Mouse (Mus musculus) splenic B cell, adult 2 months (primary cell): ENCODE results near the gene Olfr930.

Source experiments
- DNase-seq: peaks from one replicate; pipeline ENCODE4 v3.0.0-alpha.2; 2011; ENCODE audit warnings: low read depth, low spot score
- H3K27me3 ChIP-seq: 2 replicates; pipeline ENCODE4 v1.6.1; 2012; ENCODE audit warnings: mild to moderate bottlenecking, low read length, moderate library complexity, mixed read lengths; ENCODE audit not compliant: control insufficient read depth, poor library complexity, insufficient read depth, severe bottlenecking
- H3K36me3 ChIP-seq: 2 replicates; pipeline ENCODE4 v1.6.1; 2012; ENCODE audit warnings: mild to moderate bottlenecking, low read length, moderate library complexity, mixed read lengths; ENCODE audit not compliant: control insufficient read depth, poor library complexity, insufficient read depth, severe bottlenecking

Gene Olfr930

DNA sequence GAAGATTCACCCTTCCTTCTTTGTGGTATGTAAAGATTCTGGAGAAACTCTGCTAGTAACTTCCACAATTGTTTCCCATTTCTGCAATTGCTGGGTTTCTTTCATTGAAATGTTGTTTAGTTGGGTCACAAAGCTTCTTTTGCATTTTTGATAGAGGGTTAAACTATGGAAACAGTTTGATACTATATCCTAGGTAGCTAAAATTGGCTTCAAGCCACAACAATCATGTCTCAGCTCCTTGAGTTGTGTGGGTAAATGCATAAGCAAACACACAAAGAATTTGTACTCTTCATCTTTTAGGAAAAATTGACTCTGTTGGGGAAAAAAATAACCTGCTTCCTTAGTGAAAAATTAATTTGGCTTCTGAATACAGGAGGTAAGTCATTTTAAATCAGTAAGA lies at the start of gene Olfr930:
Gene Olfr930, plus strand, starts transcription at position 301 of the 400 bp plus-strand sequence.
- no peak for DNase-seq
- no peaks in the 10 kb centered on the region for H3K27me3 ChIP-seq
- H3K36me3 ChIP-seq: no peaks in the 10 kb centered on the region

- Histone ChIP-seq H3K36me3 (no peaks in the 10 kb centered on the region), H3K27me3 (no peaks in the 10 kb centered on the region)
- DNase-seq: no peak
Observed at GRCm38 (mm10) chr9:38953401-38954123, 24.0 kb downstream of the Olfr930 start.

DNA sequence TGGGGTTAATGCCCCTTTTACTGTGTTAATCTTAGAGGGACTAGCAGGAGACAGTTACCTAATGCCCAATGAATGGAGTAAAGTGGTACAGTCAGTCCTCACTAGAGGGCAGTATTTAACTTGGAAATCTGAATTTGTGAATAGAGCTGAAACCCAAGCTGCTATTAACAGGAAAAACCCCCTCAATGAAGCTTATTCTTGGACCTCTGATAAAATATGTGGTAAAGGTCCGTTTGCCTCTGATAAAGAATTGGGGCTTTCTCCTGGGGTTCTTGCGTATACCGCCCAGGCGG lies 24.5 kb downstream of the Olfr930 start:
- no peaks in the 10 kb centered on the region for H3K27me3 ChIP-seq
- DNase-seq: no peak
- no peaks in the 10 kb centered on the region for H3K36me3 ChIP-seq

GRCm38 (mm10) chr9:38972013-38972412 lies 42.4 kb downstream of the Olfr930 start, which contains the start of gene Olfr933:
Gene Olfr933 (plus strand): TSS chr9:38972313.
- DNase-seq: no peak
- H3K27me3 ChIP-seq: no peaks in the 10 kb centered on the region
- H3K36me3 ChIP-seq: no peaks in the 10 kb centered on the region
